Mouse (Mus musculus): ENCODE measurements at regions not wholly inside any gene's neighbourhood (a gene's known extent, or its start where the extent isn't known, plus 50 kb on each side); places are given as distances from the start of the nearest gene placed in this dataset.

GRCm38 (mm10) chr13:113736468-113736867, 57.8 kb upstream of the Arl15 start:
- no peak for DNase-seq (ENCODE audit: extremely low read depth, insufficient read length, low spot score)

- no peak for DNase-seq (ENCODE audit: extremely low read depth, insufficient read length, low spot score)
Measured at GRCm38 (mm10) chr13:113735611-113736285, 58.6 kb upstream of the Arl15 start.

GRCm38 (mm10) chr13:113734134-113734794, 60.0 kb upstream of the Arl15 start:
- no peak for DNase-seq (ENCODE audit: extremely low read depth, insufficient read length, low spot score)

- DNase-seq (ENCODE audit: extremely low read depth, insufficient read length, low spot score): no peak
Measured at GRCm38 (mm10) chr13:113733734-113734133, 60.6 kb upstream of the Arl15 start.

GRCm38 (mm10) chr13:113730776-113731400, 63.4 kb upstream of the Arl15 start:
- DNase-seq (ENCODE audit: extremely low read depth, insufficient read length, low spot score): no peak

GRCm38 (mm10) chr13:113730062-113730775, 64.1 kb upstream of the Arl15 start:
- peak; percentile 42 for DNase-seq (ENCODE audit: extremely low read depth, insufficient read length, low spot score)

- DNase-seq (ENCODE audit: extremely low read depth, insufficient read length, low spot score): no peak
Measured at GRCm38 (mm10) chr13:113729574-113729973, 64.7 kb upstream of the Arl15 start.

- no peak for DNase-seq (ENCODE audit: extremely low read depth, insufficient read length, low spot score)
Measured at GRCm38 (mm10) chr13:113728111-113728510, 64.6 kb upstream of the Hspb3 start.

GRCm38 (mm10) chr13:113724881-113725837, 61.7 kb upstream of the Hspb3 start:
- DNase-seq (ENCODE audit: extremely low read depth, insufficient read length, low spot score): no peak

- DNase-seq (ENCODE audit: extremely low read depth, insufficient read length, low spot score): no peak
Measured at GRCm38 (mm10) chr13:113715231-113715630, 51.8 kb upstream of the Hspb3 start.

- no peak for DNase-seq (ENCODE audit: extremely low read depth, insufficient read length, low spot score)
Measured at GRCm38 (mm10) chr13:113713844-113714243, 50.4 kb upstream of the Hspb3 start.
